Mouse (Mus musculus) lung, postnatal 0 days (tissue): ENCODE data around the gene Lmo7. TPM values are rescaled to one million over a fixed set of nuclear protein-coding genes. Genes with fewer than 3 reads are reported as not detected.
A peak's percentile ranks its signal among the peaks of the same experiment; 100 is the strongest.

ENCODE experiments used
- ATAC-seq: fragments of 200-750 bp; cut with Nextera tagmentation; 2 replicates; pipeline ENCODE4 v1.8.0; 2017; ENCODE audit warnings: moderate library complexity
- DNase-seq: peaks from one replicate; pipeline ENCODE4 v3.0.0-alpha.2; 2016; ENCODE audit warnings: low spot score
- H3K27ac ChIP-seq: fragments of 300-500 bp; sonication (generic); 2 replicates; pipeline ENCODE4 v1.5.1; 2014; ENCODE audit warnings: antibody characterized with exemption, mild to moderate bottlenecking, low read length, mixed read lengths
- H3K27me3 ChIP-seq: fragments of 300-500 bp; sonication (generic); replicated peaks from 2 replicates; pipeline ENCODE4 v1.6.1; 2014; ENCODE audit warnings: low read length, mixed read lengths; ENCODE audit not compliant: insufficient read depth
- H3K36me3 ChIP-seq: fragments of 300-500 bp; sonication (generic); 2 replicates; pipeline ENCODE4 v1.6.1; 2014; ENCODE audit warnings: low read length, mixed read lengths; ENCODE audit not compliant: insufficient read depth
- H3K4me1 ChIP-seq: fragments of 300-500 bp; sonication (generic); 2 replicates; pipeline ENCODE4 v1.6.1; 2014; ENCODE audit warnings: antibody characterized with exemption, low read depth, low read length, mixed read lengths; ENCODE audit not compliant: insufficient read depth
- H3K4me2 ChIP-seq: fragments of 300-500 bp; sonication (generic); replicated peaks from 2 replicates; pipeline ENCODE4 v1.6.1; 2014; ENCODE audit warnings: low read depth, mild to moderate bottlenecking, low read length, moderate library complexity, mixed read lengths
- H3K4me3 ChIP-seq: fragments of 300-500 bp; sonication (generic); 2 replicates; pipeline ENCODE4 v1.5.1; 2014; ENCODE audit warnings: low read depth, low read length
- H3K9ac ChIP-seq: fragments of 300-500 bp; sonication (generic); replicated peaks from 2 replicates; pipeline ENCODE4 v1.6.1; 2014; ENCODE audit warnings: low read depth, mild to moderate bottlenecking
- H3K9me3 ChIP-seq: fragments of 300-500 bp; sonication (generic); 2 replicates; pipeline ENCODE4 v1.6.1; 2016; ENCODE audit warnings: low read length, mixed read lengths
- CTCF ChIP-seq: IDR thresholded peaks from 2 replicates; pipeline ENCODE4 v1.5.1; 2016; ENCODE audit warnings: antibody characterized with exemption, mild to moderate bottlenecking
- EP300 ChIP-seq: IDR thresholded peaks from 2 replicates; pipeline ENCODE4 v1.6.1; 2016; ENCODE audit warnings: antibody characterized with exemption, mild to moderate bottlenecking, control low read depth
- WGBS: fragments of 180-500 bp; shearing (Covaris S2); extraction: QIAGEN DNeasy Blood & Tissue Kit; methylation state at CpG from one replicate; pipeline ENCODE4 v1.1.7; 2014; 5-methylcytosine and 5-hydroxymethylcytosine counted together
- polyA plus RNA-seq: library from polyadenylated mRNA; unstranded; fragments of >200 nt; fragmentation: Nextera tagmentation; extraction: Ambion mirVana; gene quantifications from 2 replicates; pipeline ENCODE4 v1.2.1, GENCODE M21; 2015

Lmo7 gene
- polyA plus RNA-seq, 1 experiment from 2014 or later, result 125 TPM

DNA sequence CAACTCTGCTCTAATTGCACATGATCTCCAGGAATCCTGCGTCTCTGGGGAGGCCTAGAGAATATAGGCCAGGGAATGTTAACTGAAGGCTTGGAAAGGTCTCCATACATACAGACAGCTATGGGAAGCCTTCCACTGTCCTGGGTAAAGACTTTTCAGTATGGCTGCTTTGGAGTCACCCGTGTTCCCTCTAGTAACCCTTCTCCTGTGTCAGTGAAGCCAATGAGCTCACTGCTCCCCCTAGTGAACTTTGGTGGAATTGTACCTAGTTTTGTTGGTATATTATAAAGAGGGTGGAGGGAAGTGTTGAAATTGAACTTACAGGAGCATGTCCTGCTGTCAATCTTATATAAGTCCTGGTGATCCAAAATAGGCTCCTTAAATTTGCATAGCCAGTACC lies 219.4 kb downstream of the Lmo7 start:
- H3K27me3 ChIP-seq, result no peaks in the 10 kb centered on the region
- no peaks in the 10 kb centered on the region for H3K9me3 ChIP-seq
- H3K36me3 ChIP-seq, result no peaks in the 10 kb centered on the region
- no peak overlapping the region for H3K9ac ChIP-seq
- DNase-seq (peak; percentile 67), ATAC-seq (peak; percentile 47)
- no peak for TF ChIP-seq EP300
- TF ChIP-seq CTCF, result peak; percentile 81
- 59% methylated on average over 2 of the region's 2 CpGs for WGBS
- no peak overlapping the region for H3K27ac ChIP-seq
- no peak overlapping the region for H3K4me3 ChIP-seq
- no peaks in the 10 kb centered on the region for H3K4me1 ChIP-seq
- H3K4me2 ChIP-seq, result no peak overlapping the region

DNA sequence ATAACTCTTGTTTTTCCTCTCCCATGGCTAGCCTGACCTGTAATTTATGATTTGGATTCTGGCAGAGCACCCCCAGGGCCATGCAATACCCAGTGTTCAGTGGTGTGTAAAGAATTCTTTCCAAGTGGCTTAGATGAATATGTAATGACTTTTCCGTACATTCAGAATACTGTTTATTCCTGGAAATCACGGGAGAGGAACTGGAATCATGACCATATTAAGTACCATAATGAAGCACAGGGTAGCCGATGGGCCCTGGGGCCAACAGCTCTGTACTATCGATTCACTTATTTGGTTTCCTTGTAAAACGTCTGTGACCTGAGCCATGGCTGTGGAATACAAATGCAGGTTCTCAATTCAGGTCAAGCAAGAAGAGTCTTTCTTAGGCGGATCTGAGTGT lies 221.3 kb downstream of the Lmo7 start:
- ATAC-seq, result no peak
- Histone ChIP-seq H3K9ac (no peak overlapping the region), H3K9me3 (no peaks in the 10 kb centered on the region), H3K36me3 (no peaks in the 10 kb centered on the region), H3K4me3 (no peak overlapping the region), H3K4me1 (no peaks in the 10 kb centered on the region), H3K27me3 (no peaks in the 10 kb centered on the region), H3K4me2 (no peak overlapping the region), H3K27ac (no peak overlapping the region)
- DNase-seq, result no peak
- TF ChIP-seq EP300 (no peak), CTCF (no peak)
- 81% methylated on average over 6 of the region's 6 CpGs for WGBS

DNA sequence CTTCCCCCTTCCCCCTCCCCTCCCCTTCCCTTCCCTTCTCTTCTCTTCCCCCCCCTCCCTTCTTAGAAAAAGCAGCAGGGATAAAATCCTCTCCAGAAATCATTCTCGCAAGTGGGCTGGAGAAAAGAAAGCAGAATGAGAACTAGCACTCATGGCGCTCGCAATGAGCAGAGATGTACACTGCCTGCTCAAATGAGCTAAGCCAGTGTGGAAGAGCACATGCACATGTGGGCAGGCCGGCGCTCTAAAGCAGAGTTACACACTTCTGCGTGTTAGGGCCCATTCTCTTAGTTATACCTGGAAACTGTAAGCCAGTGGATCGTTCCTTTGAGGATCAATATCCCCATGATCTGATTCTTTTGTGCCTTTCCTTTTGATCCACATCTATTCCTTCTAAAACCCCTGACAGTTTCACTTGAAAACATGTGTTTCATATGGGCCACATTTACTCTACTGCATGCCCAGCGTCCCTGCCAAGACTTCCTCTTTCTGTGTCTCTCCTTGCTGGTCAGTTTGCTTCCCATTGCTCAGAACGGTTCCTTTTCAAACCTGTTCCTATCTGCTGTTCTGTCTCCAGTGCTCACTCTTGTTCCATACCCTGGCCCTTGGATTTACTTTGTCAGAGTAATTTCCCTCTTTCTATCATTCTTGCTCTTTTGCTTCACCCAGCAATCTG lies 224.2 kb downstream of the Lmo7 start:
- Histone ChIP-seq H3K27me3 (no peaks in the 10 kb centered on the region), H3K4me3 (no peak overlapping the region), H3K9me3 (no peaks in the 10 kb centered on the region), H3K4me1 (no peaks in the 10 kb centered on the region), H3K27ac (no peak overlapping the region), H3K9ac (no peak overlapping the region), H3K4me2 (no peak overlapping the region), H3K36me3 (no peaks in the 10 kb centered on the region)
- WGBS, result 77% methylated on average over 9 of the region's 9 CpGs
- no peak for ATAC-seq
- no peak for TF ChIP-seq CTCF
- no peak for TF ChIP-seq EP300
- no peak for DNase-seq

DNA sequence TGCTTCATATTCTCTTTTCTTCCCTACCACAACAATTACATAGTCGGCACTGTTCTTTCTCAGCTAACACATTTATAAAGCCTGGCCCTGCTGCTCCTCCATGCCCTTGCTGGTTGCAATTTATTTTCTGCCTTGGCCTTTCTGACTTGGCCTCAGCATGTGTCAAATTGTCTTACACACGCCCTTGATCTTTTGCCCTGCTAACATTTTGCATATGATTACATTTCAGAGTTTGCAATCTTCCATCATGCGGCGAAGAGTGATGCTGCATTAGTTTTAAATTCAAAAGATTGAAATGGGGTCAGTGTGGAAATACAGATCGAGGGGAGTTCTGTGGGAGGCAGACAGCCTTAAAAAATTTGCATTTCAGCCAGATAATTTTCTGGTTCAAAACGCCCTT lies 234.6 kb downstream of the Lmo7 start:
- H3K4me3 ChIP-seq, result no peak overlapping the region
- no peak for ATAC-seq
- no peak overlapping the region for H3K4me2 ChIP-seq
- TF ChIP-seq CTCF, result no peak
- no peak for TF ChIP-seq EP300
- no peaks in the 10 kb centered on the region for H3K27me3 ChIP-seq
- H3K9ac ChIP-seq, result no peak overlapping the region
- H3K9me3 ChIP-seq, result no peaks in the 10 kb centered on the region
- DNase-seq, result no peak
- no peaks in the 10 kb centered on the region for H3K4me1 ChIP-seq
- no peaks in the 10 kb centered on the region for H3K36me3 ChIP-seq
- no peak overlapping the region for H3K27ac ChIP-seq
- 67% methylated on average over 6 of the region's 6 CpGs for WGBS

DNA sequence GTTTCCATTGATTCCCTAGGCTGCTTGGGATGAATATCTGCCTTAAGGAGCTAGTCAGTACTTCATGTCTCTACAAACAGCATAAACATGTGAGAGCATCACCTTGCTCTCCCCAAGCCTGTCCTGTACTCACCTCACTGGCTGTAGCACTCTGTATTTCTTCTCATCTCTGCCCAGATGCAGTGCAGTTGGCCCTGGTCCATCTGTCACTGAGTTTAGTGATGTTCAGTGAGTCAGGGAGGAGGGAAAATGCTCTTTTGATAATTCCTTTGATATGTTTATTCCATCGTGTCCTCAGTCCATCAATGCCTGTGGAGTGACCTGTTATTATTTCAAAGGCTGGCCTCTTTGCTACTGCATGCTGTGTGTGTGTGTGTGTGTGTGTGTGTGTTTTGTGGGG lies 235.2 kb downstream of the Lmo7 start:
- no peak overlapping the region for H3K4me3 ChIP-seq
- H3K9ac ChIP-seq, result no peak overlapping the region
- H3K27ac ChIP-seq, result no peak overlapping the region
- no peak overlapping the region for H3K4me2 ChIP-seq
- WGBS, result 44% methylated on average over 1 of the region's 1 CpGs
- ATAC-seq, result no peak
- H3K4me1 ChIP-seq, result no peaks in the 10 kb centered on the region
- no peak for DNase-seq
- H3K36me3 ChIP-seq, result no peaks in the 10 kb centered on the region
- TF ChIP-seq EP300, result no peak
- no peak for TF ChIP-seq CTCF
- no peaks in the 10 kb centered on the region for H3K9me3 ChIP-seq
- H3K27me3 ChIP-seq, result no peaks in the 10 kb centered on the region

DNA sequence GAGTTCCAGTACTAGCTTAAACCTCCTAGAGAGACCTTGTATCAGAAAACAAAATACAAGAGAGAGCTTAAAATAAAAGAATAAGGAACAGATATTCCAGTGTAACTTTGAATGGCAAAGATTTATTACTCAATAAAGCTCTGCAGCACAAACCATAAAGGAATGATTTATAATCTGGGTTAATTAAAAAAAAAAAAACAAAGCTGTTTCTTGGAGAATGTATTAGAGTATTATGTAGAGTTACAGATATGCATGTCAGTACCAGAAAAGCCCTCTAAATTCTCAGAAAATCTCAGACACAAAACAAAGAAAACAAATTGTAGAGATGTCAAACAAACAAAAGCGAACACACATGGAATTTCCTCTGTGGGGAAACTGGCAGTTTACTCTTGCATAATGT lies 243.0 kb downstream of the Lmo7 start:
- H3K4me1 ChIP-seq, result no peaks in the 10 kb centered on the region

DNA sequence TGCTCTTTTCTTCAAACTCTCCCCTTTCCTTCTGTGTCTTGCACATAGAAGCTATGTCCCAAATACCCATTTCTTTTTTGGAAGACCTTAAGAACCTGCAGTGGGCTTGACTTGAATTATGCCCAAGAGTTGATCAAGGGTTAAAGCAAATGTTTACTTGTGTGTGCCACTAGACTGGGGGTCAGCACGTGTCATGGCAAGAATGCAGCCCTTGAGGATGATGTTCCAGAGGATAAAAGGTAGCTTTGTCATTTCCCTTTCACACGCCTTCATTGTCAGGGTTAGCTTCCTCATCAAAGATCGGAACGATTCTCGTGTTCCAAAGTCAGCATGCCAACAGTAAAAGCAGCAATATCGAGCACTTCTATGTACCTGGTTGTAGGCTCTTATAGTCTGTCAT lies 243.4 kb downstream of the Lmo7 start:
- TF ChIP-seq EP300 (no peak), CTCF (no peak)
- 27% methylated on average over 6 of the region's 6 CpGs for WGBS
- Histone ChIP-seq H3K4me3 (no peak overlapping the region), H3K9ac (no peak overlapping the region), H3K4me2 (no peak overlapping the region), H3K27me3 (no peaks in the 10 kb centered on the region), H3K36me3 (no peaks in the 10 kb centered on the region), H3K27ac (no peak overlapping the region), H3K9me3 (no peaks in the 10 kb centered on the region), H3K4me1 (no peaks in the 10 kb centered on the region)
- no peak for ATAC-seq
- DNase-seq, result no peak

More for the DNA sequence above, 243.0 kb downstream of the Lmo7 start:
- no peak overlapping the region for H3K4me3 ChIP-seq
- no peak for ATAC-seq
- H3K36me3 ChIP-seq, result no peaks in the 10 kb centered on the region
- no peak overlapping the region for H3K4me2 ChIP-seq
- H3K9me3 ChIP-seq, result no peaks in the 10 kb centered on the region
- H3K27me3 ChIP-seq, result no peaks in the 10 kb centered on the region
- DNase-seq, result no peak
- H3K9ac ChIP-seq, result no peak overlapping the region
- no peak overlapping the region for H3K27ac ChIP-seq
- TF ChIP-seq CTCF (no peak), EP300 (no peak)
- 60% methylated on average over 1 of the region's 1 CpGs for WGBS
